Mouse (Mus musculus): ENCODE data around the gene Clca1. TPM values are rescaled to one million over a fixed set of nuclear protein-coding genes. Genes with fewer than 3 reads are reported as not detected.
A peak's percentile ranks its signal among the peaks of the same experiment; 100 is the strongest.

Gene Clca1
- total and polyA plus RNA-seq, 3 experiments = 0.04 to 1.3 (median 0.30) TPM

GRCm38 (mm10) chr3:144974945-144975344 is 57.6 kb downstream of the Clca1 start, which contains the start of gene Clca4a:
Clca4a (minus strand) TSS chr3:144975045.
- H3K27ac ChIP-seq (ENCODE audit: insufficient read depth, low read depth) = no peak within 1 kb of the TSS
- no peaks in the 10 kb centered on the region for H3K27me3 ChIP-seq (replicated peaks)
- H3K9me3 ChIP-seq (replicated peaks; ENCODE audit: low read length) = no peaks in the 10 kb centered on the region
- in situ Hi-C loops (cut with MboI; ENCODE audit: low pct_ligation_motif_present, low pct_unique_long_range_greater_than_20kb, low sequenced_read_pairs) (no loop called here), dilution Hi-C loops (cut with MboI; ENCODE audit: extremely low pct_ligation_motif_present, extremely low pct_unique_long_range_greater_than_20kb, low sequenced_read_pairs) (no loop called here)
- H3K36me3 ChIP-seq (replicated peaks in 1 of 2; ENCODE audit: control insufficient read depth in 1 of 2, insufficient read depth in 1 of 2, low read length in 1 of 2) = peaks cover 2 to 4% of the 10 kb centered on the region in 2 experiments
- no peak within 1 kb of the TSS for H3K4me3 ChIP-seq (replicated peaks in 1 of 3; ENCODE audit: low read depth in 2 of 3, low read length in 2 of 3, poor library complexity in 1 of 3)
- H3K79me2 ChIP-seq (replicated peaks; ENCODE audit: control insufficient read depth, extremely low read depth, insufficient read depth, poor library complexity, severe bottlenecking) = peaks cover 4% of the 10 kb centered on the region; the same call in 1 of the 2 replicates
- TF ChIP-seq CHD1 (IDR thresholded peaks at IDR 0.05; ENCODE audit: low read depth, low read length) (no peak), JUN (IDR thresholded peaks at IDR 0.05; ENCODE audit: insufficient read depth, low read depth, low read length) (no peak), PAX5 (IDR thresholded peaks at IDR 0.05; ENCODE audit: low read length) (no peak), SIN3A (IDR thresholded peaks at IDR 0.05; ENCODE audit: low read length) (no peak), ZKSCAN1 (IDR thresholded peaks at IDR 0.05; ENCODE audit: borderline replicate concordance, low read depth, low read length) (no peak), IRF4 (IDR thresholded peaks at IDR 0.05; ENCODE audit: low read depth, low read length) (no peak), TBP (conservative IDR thresholded peaks at IDR 0.05; ENCODE audit: low read depth, low read length) (no peak), MYC (IDR thresholded peaks at IDR 0.05; ENCODE audit: low read depth, low read length) (no peak)
- peaks cover 0 to 7% of the 10 kb centered on the region in 2 experiments; a peak in 1 of 4 replicates for H3K4me1 ChIP-seq (ENCODE audit: control insufficient read depth in 1 of 2, insufficient read depth in 2 of 2)
- H3K4me2 ChIP-seq (ENCODE audit: insufficient read depth, low read depth, poor library complexity, severe bottlenecking) = no peak within 1 kb of the TSS
- DNase-seq (ENCODE audit: extremely low read depth) = no peak
- no peak within 1 kb of the TSS for H3K9ac ChIP-seq (ENCODE audit: insufficient read depth, low read depth)

- dilution Hi-C loops (cut with MboI; ENCODE audit: extremely low pct_ligation_motif_present, extremely low pct_unique_long_range_greater_than_20kb, low sequenced_read_pairs) (no loop called here), in situ Hi-C loops (cut with MboI; ENCODE audit: low pct_ligation_motif_present, low pct_unique_long_range_greater_than_20kb, low sequenced_read_pairs) (no loop called here)
- Histone ChIP-seq H3K79me2 (replicated peaks; ENCODE audit: control insufficient read depth, extremely low read depth, insufficient read depth, poor library complexity, severe bottlenecking) (peaks cover 4% of the 10 kb centered on the region; the same call in 1 of the 2 replicates), H3K4me1 (ENCODE audit: control insufficient read depth in 1 of 2, insufficient read depth in 2 of 2) (peaks cover 0 to 7% of the 10 kb centered on the region in 2 experiments; a peak in 1 of 4 replicates), H3K9ac (ENCODE audit: insufficient read depth, low read depth) (peak overlapping the region; percentile 99), H3K4me2 (ENCODE audit: insufficient read depth, low read depth, poor library complexity, severe bottlenecking) (peak overlapping the region; percentile 35), H3K36me3 (replicated peaks in 1 of 2; ENCODE audit: control insufficient read depth in 1 of 2, insufficient read depth in 1 of 2, low read length in 1 of 2) (no peaks in the 10 kb centered on the region), H3K4me3 (replicated peaks in 1 of 3; ENCODE audit: low read depth in 2 of 3, low read length in 2 of 3, poor library complexity in 1 of 3) (peak overlapping the region; percentile 54 to 72 (median 63)), H3K27me3 (replicated peaks) (no peaks in the 10 kb centered on the region), H3K27ac (ENCODE audit: insufficient read depth, low read depth) (0 out of 2 replicates have a peak overlapping the region, but pooled peaks have one; percentile 10), H3K9me3 (replicated peaks; ENCODE audit: low read length) (no peaks in the 10 kb centered on the region)
- DNase-seq (ENCODE audit: extremely low read depth) = peak; percentile 84
- TF ChIP-seq MEF2A (IDR thresholded peaks at IDR 0.05; ENCODE audit: borderline replicate concordance, low read depth, low read length) = no peak
- TF ChIP-seq UBTF (IDR thresholded peaks at IDR 0.05; ENCODE audit: low read depth, low read length) = no peak
- peak; percentile 77; the same call in 1 of the 2 replicates for TF ChIP-seq POLR2AphosphoS2 (IDR thresholded peaks at IDR 0.05; ENCODE audit: low read depth, low read length)
- no peak for TF ChIP-seq RAD21 (IDR thresholded peaks at IDR 0.05; ENCODE audit: low read depth, low read length)
- no peak; the same call in none of the 2 replicates for TF ChIP-seq BHLHE40 (IDR thresholded peaks at IDR 0.05; ENCODE audit: low read depth, low read length)
- peak; percentile 50 for TF ChIP-seq SIN3A (IDR thresholded peaks at IDR 0.05; ENCODE audit: low read length)
- TF ChIP-seq SMC3 (IDR thresholded peaks at IDR 0.05; ENCODE audit: low read depth, low read length) = no peak
- no peak for TF ChIP-seq CHD1 (IDR thresholded peaks at IDR 0.05; ENCODE audit: low read depth, low read length)
- no peak for TF ChIP-seq E2F4 (IDR thresholded peaks at IDR 0.05; ENCODE audit: insufficient replicate concordance, low read depth, low read length)
- TF ChIP-seq EP300 (IDR thresholded peaks at IDR 0.05; ENCODE audit: low read length) = no peak
- peak; percentile 24; the same call in 1 of the 2 replicates for TF ChIP-seq MXI1 (IDR thresholded peaks at IDR 0.05; ENCODE audit: low read depth, low read length)
- peak; percentile 86; the same call in 1 of the 2 replicates for TF ChIP-seq ZMIZ1 (IDR thresholded peaks at IDR 0.05; ENCODE audit: low read depth, low read length)
- no peak for TF ChIP-seq ZKSCAN1 (IDR thresholded peaks at IDR 0.05; ENCODE audit: borderline replicate concordance, low read depth, low read length)
- TF ChIP-seq CHD2 (IDR thresholded peaks at IDR 0.05; ENCODE audit: low read length) = peak; percentile 84
- TF ChIP-seq MAFK (IDR thresholded peaks at IDR 0.05; ENCODE audit: insufficient replicate concordance, low read length) = no peak
- TF ChIP-seq PAX5 (IDR thresholded peaks at IDR 0.05; ENCODE audit: low read length) = no peak
- TF ChIP-seq MAZ (IDR thresholded peaks at IDR 0.05; ENCODE audit: low read depth, low read length) = no peak
- TF ChIP-seq USF2 (conservative IDR thresholded peaks at IDR 0.05; ENCODE audit: low read depth, low read length) = no peak
- TF ChIP-seq MYC (IDR thresholded peaks at IDR 0.05; ENCODE audit: low read depth, low read length) = no peak; the same call in 1 of the 2 replicates
- TF ChIP-seq TCF12 (IDR thresholded peaks at IDR 0.05; ENCODE audit: low read depth, low read length) = peak; percentile 43
- TF ChIP-seq POLR2A (IDR thresholded peaks at IDR 0.05; ENCODE audit: low read depth, low read length) = peak; percentile 73
- TF ChIP-seq HCFC1 (IDR thresholded peaks at IDR 0.05; ENCODE audit: low read depth, low read length) = peak; percentile 55
- TF ChIP-seq JUND (conservative IDR thresholded peaks at IDR 0.05; ENCODE audit: low read depth, low read length) = 0 out of 2 replicates have a peak, but pooled peaks have one; percentile 21
- TF ChIP-seq MAX (IDR thresholded peaks at IDR 0.05; ENCODE audit: low read length) = peak; percentile 45; the same call in 1 of the 2 replicates
- no peak for TF ChIP-seq USF1 (IDR thresholded peaks at IDR 0.05; ENCODE audit: low read depth, low read length)
- no peak for TF ChIP-seq CTCF (conservative IDR thresholded peaks at IDR 0.05 in 1 of 2, IDR thresholded peaks at IDR 0.05 in 1 of 2; ENCODE audit: low read depth in 2 of 2, low read length in 2 of 2)
- no peak for TF ChIP-seq ZC3H11A (IDR thresholded peaks at IDR 0.05; ENCODE audit: low read depth, low read length)
- no peak for TF ChIP-seq NRF1 (IDR thresholded peaks at IDR 0.05; ENCODE audit: low read depth, low read length)
These were observed 60.9 kb downstream of the Clca1 start for GRCm38 (mm10) chr3:144971553-144972270.
